In the genomic region with DNA sequence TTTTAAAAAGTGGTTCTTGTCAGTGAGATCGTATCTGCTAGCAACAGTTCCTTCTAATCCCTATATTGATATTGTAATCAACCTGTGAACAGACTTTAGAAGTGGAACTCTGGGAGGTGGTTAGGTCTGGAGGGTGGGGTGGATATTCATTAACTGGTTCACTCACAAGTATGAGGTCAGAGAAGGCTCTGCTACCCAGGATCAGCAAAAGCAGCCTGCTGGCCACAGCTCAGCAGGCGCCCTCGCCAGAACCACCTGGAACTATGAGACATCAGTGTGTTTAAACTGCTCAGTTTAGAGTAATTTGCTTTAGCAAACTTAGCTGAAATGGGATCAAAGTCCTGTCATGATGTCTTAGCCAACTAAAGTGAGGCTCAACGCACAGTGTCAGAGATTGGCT, we compare ENCODE assay signal across 19 mouse cellular contexts. TPM values are rescaled to one million over a fixed set of nuclear protein-coding genes. Genes with fewer than 3 reads are reported as not detected.
DNase-seq lines count a peak whose midpoint lies in the region; ATAC-seq and TF ChIP-seq lines count a peak whose summit lies in the region.
"Had no signal": no experiment of that assay in that cellular context is flagged by ENCODE, and none has a peak within 500 bp of the region (broad histone marks: within the 10 kb centered on the region; RNA-seq: fewer than 3 reads in every experiment).

No protein-coding gene starts in this region.

- H3K79me2 ChIP-seq in liver, adult 2 months (ENCODE audit: control insufficient read depth, insufficient read depth, low read length), result no peaks in the 10 kb centered on the region

- H3K27me3 ChIP-seq in liver, adult 2 months (ENCODE audit: control insufficient read depth, insufficient read depth, low read length), result 0 out of 2 replicates have a peak, but pooled peaks cover 2% of the 10 kb centered on the region
- peaks cover 12% of the 10 kb centered on the region; the same call in 1 of the 2 replicates for H3K27me3 ChIP-seq in liver, embryonic 12.5 days (replicated peaks)
- H3K27me3 ChIP-seq in intestine, embryonic 14.5 days (replicated peaks; ENCODE audit: control insufficient read depth, insufficient read depth, low read length), result no peaks in the 10 kb centered on the region
- H3K27me3 ChIP-seq in kidney, embryonic 16.5 days (ENCODE audit: insufficient read depth, low read length), result no peaks in the 10 kb centered on the region
- no peaks in the 10 kb centered on the region for H3K27me3 ChIP-seq in stomach, postnatal 0 days (ENCODE audit: control insufficient read depth, insufficient read depth, low read length)
- H3K27me3 ChIP-seq: hindbrain, embryonic 15.5 days; limb, embryonic 15.5 days; midbrain, embryonic 15.5 days; neural tube, embryonic 13.5 days had no signal

- no peak for ATAC-seq in liver, embryonic 12.5 days
- peak; percentile 72 for ATAC-seq in intestine, embryonic 14.5 days (replicated peaks; ENCODE audit: low FRiP score, low TSS enrichment, low read depth)
- peak; percentile 49; the same call in 1 of the 2 replicates for ATAC-seq in kidney, embryonic 16.5 days (ENCODE audit: low FRiP score, low TSS enrichment)
- ATAC-seq in stomach, postnatal 0 days (ENCODE audit: low FRiP score, low TSS enrichment), result peak; percentile 78
- ATAC-seq: forebrain, embryonic 13.5 days; midbrain, embryonic 15.5 days had no signal

- no peaks in the 10 kb centered on the region for H3K9me3 ChIP-seq in liver, embryonic 12.5 days (replicated peaks)
- no peaks in the 10 kb centered on the region for H3K9me3 ChIP-seq in intestine, embryonic 14.5 days (ENCODE audit: control insufficient read depth, low read length)
- no peaks in the 10 kb centered on the region for H3K9me3 ChIP-seq in kidney, embryonic 16.5 days (ENCODE audit: low read length)
- no peaks in the 10 kb centered on the region for H3K9me3 ChIP-seq in stomach, postnatal 0 days (ENCODE audit: control insufficient read depth, low read length)
- H3K9me3 ChIP-seq: forebrain, embryonic 13.5 days; hindbrain, embryonic 15.5 days; limb, embryonic 15.5 days; midbrain, embryonic 15.5 days; neural tube, embryonic 13.5 days had no signal

- no peaks in the 10 kb centered on the region for H3K36me3 ChIP-seq in liver, adult 2 months (ENCODE audit: control insufficient read depth, insufficient read depth, low read length)
- no peaks in the 10 kb centered on the region for H3K36me3 ChIP-seq in liver, embryonic 12.5 days
- H3K36me3 ChIP-seq in intestine, embryonic 14.5 days (ENCODE audit: control insufficient read depth, insufficient read depth, low read length), result no peaks in the 10 kb centered on the region
- H3K36me3 ChIP-seq in kidney, embryonic 16.5 days (ENCODE audit: insufficient read depth, low read length), result no peaks in the 10 kb centered on the region
- no peaks in the 10 kb centered on the region for H3K36me3 ChIP-seq in stomach, postnatal 0 days (ENCODE audit: control insufficient read depth, insufficient read depth, low read length)
- H3K36me3 ChIP-seq: hindbrain, embryonic 15.5 days; limb, embryonic 15.5 days; midbrain, embryonic 15.5 days; neural tube, embryonic 13.5 days had no signal

- H3K4me1 ChIP-seq in liver, adult 2 months (ENCODE audit: control insufficient read depth, insufficient read depth, low read length), result peaks cover 12% of the 10 kb centered on the region; the same call in 1 of the 2 replicates
- peaks cover 10% of the 10 kb centered on the region; the same call in 1 of the 2 replicates for H3K4me1 ChIP-seq in liver, embryonic 12.5 days
- H3K4me1 ChIP-seq in intestine, embryonic 14.5 days (replicated peaks; ENCODE audit: control insufficient read depth, insufficient read depth, low read length), result peaks cover under 1% of the 10 kb centered on the region
- H3K4me1 ChIP-seq in kidney, embryonic 16.5 days (ENCODE audit: insufficient read depth, low read length), result peaks cover 34% of the 10 kb centered on the region
- H3K4me1 ChIP-seq in stomach, postnatal 0 days (replicated peaks; ENCODE audit: control insufficient read depth, insufficient read depth), result no peaks in the 10 kb centered on the region

- WGBS in liver, adult 2 months, result 18% methylated on average over 4 of the region's 4 CpGs
- 58% methylated on average over 4 of the region's 4 CpGs for WGBS in liver, embryonic 12.5 days (ENCODE audit: insufficient replicate concordance)
- 51% methylated on average over 4 of the region's 4 CpGs for WGBS in intestine, embryonic 14.5 days
- WGBS in kidney, embryonic 16.5 days, result 68% methylated on average over 4 of the region's 4 CpGs
- 37% methylated on average over 4 of the region's 4 CpGs for WGBS in stomach, postnatal 0 days

- TF ChIP-seq EP300 in stomach, postnatal 0 days (optimal IDR thresholded peaks at IDR 0.05), result no peak

- no peak overlapping the region for H3K9ac ChIP-seq in liver, adult 2 months (ENCODE audit: low read depth, low read length)
- no peak overlapping the region for H3K9ac ChIP-seq in liver, embryonic 12.5 days
- no peak overlapping the region for H3K9ac ChIP-seq in intestine, embryonic 14.5 days (ENCODE audit: low read length)
- H3K9ac ChIP-seq in kidney, embryonic 16.5 days (replicated peaks; ENCODE audit: low read length), result no peak overlapping the region
- no peak overlapping the region for H3K9ac ChIP-seq in stomach, postnatal 0 days (ENCODE audit: low read length)
- H3K9ac ChIP-seq: forebrain, embryonic 13.5 days; hindbrain, embryonic 15.5 days; limb, embryonic 15.5 days; midbrain, embryonic 15.5 days; neural tube, embryonic 13.5 days had no signal

- no peak overlapping the region for H3K4me2 ChIP-seq in liver, embryonic 12.5 days
- H3K4me2 ChIP-seq in intestine, embryonic 14.5 days (ENCODE audit: low read length), result no peak overlapping the region
- H3K4me2 ChIP-seq in kidney, embryonic 16.5 days (replicated peaks; ENCODE audit: low read depth, low read length), result no peak overlapping the region
- no peak overlapping the region for H3K4me2 ChIP-seq in stomach, postnatal 0 days (replicated peaks; ENCODE audit: low read depth)
- H3K4me2 ChIP-seq: forebrain, embryonic 13.5 days; hindbrain, embryonic 15.5 days; limb, embryonic 15.5 days; midbrain, embryonic 15.5 days; neural tube, embryonic 13.5 days had no signal

- no peak for TF ChIP-seq CTCF in liver, adult 2 months (IDR thresholded peaks at IDR 0.05; ENCODE audit: low read depth, low read length)
- TF ChIP-seq CTCF in stomach, postnatal 0 days (IDR thresholded peaks at IDR 0.05; ENCODE audit: low read depth), result no peak

- peak; percentile 39 for DNase-seq in liver, adult 2 months (ENCODE audit: extremely low read depth, low read depth, low spot score)
- no peak for DNase-seq in intestine, embryonic 14.5 days (ENCODE audit: low spot score)
- DNase-seq in stomach, postnatal 0 days (ENCODE audit: low spot score), result peak; percentile 25
- no peak for DNase-seq in right cerebral cortex, adult 2 months (ENCODE audit: low spot score in 2 of 2)
- no peak for DNase-seq in thymus, adult 18-20 months
- DNase-seq: cerebellum, adult 11-12 months; gastrocnemius, adult 2 months; layer of hippocampus, adult 9-11 months had no signal

- TF ChIP-seq POLR2A in liver, adult 2 months (IDR thresholded peaks at IDR 0.05; ENCODE audit: extremely low read depth, insufficient read depth, low read length), result no peak

- H3K4me3 ChIP-seq in liver, adult 2 months (ENCODE audit: insufficient read depth, low read depth, low read length), result no peak overlapping the region
- H3K4me3 ChIP-seq in liver, embryonic 12.5 days, result no peak overlapping the region
- H3K4me3 ChIP-seq in intestine, embryonic 14.5 days (ENCODE audit: low read depth, low read length), result no peak overlapping the region
- H3K4me3 ChIP-seq in kidney, embryonic 16.5 days (ENCODE audit: low read length), result no peak overlapping the region
- no peak overlapping the region for H3K4me3 ChIP-seq in stomach, postnatal 0 days (ENCODE audit: low read depth, low read length)
- H3K4me3 ChIP-seq: forebrain, embryonic 13.5 days; gastrocnemius, adult 2 months; hindbrain, embryonic 15.5 days; limb, embryonic 15.5 days; midbrain, embryonic 15.5 days; neural tube, embryonic 13.5 days had no signal

- no peak overlapping the region for H3K27ac ChIP-seq in liver, adult 2 months (replicated peaks; ENCODE audit: insufficient read depth, low read depth, low read length)
- H3K27ac ChIP-seq in liver, embryonic 12.5 days, result no peak overlapping the region
- 0 out of 2 replicates have a peak overlapping the region, but pooled peaks have one; percentile 23 for H3K27ac ChIP-seq in intestine, embryonic 14.5 days (ENCODE audit: low read depth)
- H3K27ac ChIP-seq in kidney, embryonic 16.5 days (ENCODE audit: low read length), result peak overlapping the region; percentile 40; the same call in 1 of the 2 replicates
- no peak overlapping the region for H3K27ac ChIP-seq in stomach, postnatal 0 days (replicated peaks)
- H3K27ac ChIP-seq: forebrain, embryonic 13.5 days; gastrocnemius, adult 2 months; hindbrain, embryonic 15.5 days; limb, embryonic 15.5 days; macrophage; midbrain, embryonic 15.5 days; neural tube, embryonic 13.5 days had no signal

RNA-seq across cellular contexts. Expression of a gene that starts 25.6 kb away (rescaled TPM):
- total RNA-seq in liver, adult 2 months (2014; rRNA removed), result 0.09 TPM in 1 of 2 replicates, not detected in the other
- 0.04 TPM in 1 of 2 replicates, not detected in the other for polyA plus RNA-seq in liver, adult 2 months (2012; rRNA removed)
- 0.12 TPM in 2 replicates for polyA plus RNA-seq in liver, embryonic 12.5 days (2016; fragmentation: Nextera tagmentation; extraction: Ambion mirVana)
- 0.26 TPM in 1 of 2 replicates, not detected in the other for polyA plus RNA-seq in intestine, embryonic 14.5 days (2014; fragmentation: Nextera tagmentation; extraction: Ambion mirVana)
- polyA plus RNA-seq in kidney, embryonic 16.5 days (2015; fragmentation: Nextera tagmentation; extraction: Ambion mirVana), result 0.17 and 0.21 TPM in 2 replicates
- 0.06 and 0.21 TPM in 2 replicates for polyA plus RNA-seq in stomach, postnatal 0 days (2015; fragmentation: Nextera tagmentation; extraction: Ambion mirVana)
- total RNA-seq: gastrocnemius, adult 2 months; left cerebral cortex, postnatal 10 days had no signal
- polyA plus RNA-seq: macrophage; small intestine, adult 2 months had no signal

RNA-seq across cellular contexts. Expression of a gene that starts 43.9 kb away (rescaled TPM):
- total RNA-seq in liver, adult 2 months (2014; rRNA removed), result not detected in 2 replicates
- not detected in 2 replicates for polyA plus RNA-seq in liver, adult 2 months (2012; rRNA removed)
- polyA plus RNA-seq in liver, embryonic 12.5 days (2016; fragmentation: Nextera tagmentation; extraction: Ambion mirVana), result not detected in 2 replicates
- 0.28 and 0.34 TPM in 2 replicates for polyA plus RNA-seq in intestine, embryonic 14.5 days (2014; fragmentation: Nextera tagmentation; extraction: Ambion mirVana)
- polyA plus RNA-seq in kidney, embryonic 16.5 days (2015; fragmentation: Nextera tagmentation; extraction: Ambion mirVana), result 0.04 and 0.08 TPM in 2 replicates
- polyA plus RNA-seq in stomach, postnatal 0 days (2015; fragmentation: Nextera tagmentation; extraction: Ambion mirVana), result 0.22 and 0.30 TPM in 2 replicates
- total RNA-seq: common myeloid progenitor, adult 5-6 weeks had no signal

Comparison
In these comparisons a context has a peak if more than half of its experiments do, and no peak if none do; other contexts are left out.
1. DNase-seq: peak in liver, adult 2 months (single experiment) and stomach, postnatal 0 days (single experiment); none in intestine, embryonic 14.5 days (single experiment), right cerebral cortex, adult 2 months (0 of 2) and thymus, adult 18-20 months (0 of 2).
2. H3K27ac ChIP-seq: peak in intestine, embryonic 14.5 days (single experiment) and kidney, embryonic 16.5 days (single experiment); none in liver, adult 2 months (single experiment), liver, embryonic 12.5 days (single experiment) and stomach, postnatal 0 days (single experiment).